Mouse (Mus musculus) midbrain, postnatal 0 days (tissue): Measurements from ENCODE around the gene Klkb1. TPM values are rescaled to one million over a fixed set of nuclear protein-coding genes. Genes with fewer than 3 reads are reported as not detected.

Source experiments
- ATAC-seq: fragments of 200-750 bp; cut with Nextera tagmentation; 2 replicates; pipeline ENCODE4 v1.8.0; 2017; ENCODE audit warnings: moderate number of reproducible peaks, mild to moderate bottlenecking, moderate TSS enrichment, moderate library complexity; ENCODE audit not compliant: low FRiP score
- DNase-seq: peaks from one replicate; pipeline ENCODE4 v3.0.0-alpha.2; 2015; ENCODE audit warnings: low spot score
- H3K27ac ChIP-seq: fragments of 300-500 bp; sonication (generic); 2 replicates; pipeline ENCODE4 v1.5.1; 2014; ENCODE audit warnings: low read depth, mild to moderate bottlenecking, low read length, mixed read lengths
- H3K27me3 ChIP-seq: fragments of 300-500 bp; sonication (generic); 2 replicates; pipeline ENCODE4 v1.6.1; 2014; ENCODE audit warnings: low read length, control low read depth, mixed read lengths; ENCODE audit not compliant: insufficient read depth
- H3K36me3 ChIP-seq: fragments of 300-500 bp; sonication (generic); 2 replicates; pipeline ENCODE4 v1.6.1; 2014; ENCODE audit warnings: low read length, control low read depth, mixed read lengths; ENCODE audit not compliant: insufficient read depth
- H3K4me1 ChIP-seq: fragments of 300-500 bp; sonication (generic); 2 replicates; pipeline ENCODE4 v1.6.1; 2014; ENCODE audit warnings: mild to moderate bottlenecking, control low read depth, antibody characterized with exemption, low read length, mixed read lengths; ENCODE audit not compliant: insufficient read depth
- H3K4me2 ChIP-seq: fragments of 300-500 bp; sonication (generic); 2 replicates; pipeline ENCODE4 v1.6.1; 2014; ENCODE audit warnings: low read depth, mild to moderate bottlenecking, low read length, mixed read lengths; ENCODE audit not compliant: poor library complexity, severe bottlenecking
- H3K4me3 ChIP-seq: fragments of 300-500 bp; sonication (generic); 2 replicates; pipeline ENCODE4 v1.5.1; 2014; ENCODE audit warnings: low read depth, mild to moderate bottlenecking, low read length, moderate library complexity
- H3K9ac ChIP-seq: fragments of 300-500 bp; sonication (generic); replicated peaks from 2 replicates; pipeline ENCODE4 v1.6.1; 2014; ENCODE audit warnings: mild to moderate bottlenecking, low read length, moderate library complexity, mixed read lengths; ENCODE audit not compliant: poor library complexity, severe bottlenecking
- H3K9me3 ChIP-seq: fragments of 300-500 bp; sonication (generic); 2 replicates; pipeline ENCODE4 v1.6.1; 2016; ENCODE audit warnings: low read length, control low read depth
- CTCF ChIP-seq: IDR thresholded peaks from 2 replicates; pipeline ENCODE4 v1.5.1; 2016; ENCODE audit warnings: antibody characterized with exemption, mild to moderate bottlenecking
- WGBS: fragments of 180-500 bp; shearing (Covaris S2); extraction: QIAGEN DNeasy Blood & Tissue Kit; methylation state at CpG from one replicate; pipeline ENCODE4 v1.1.7; 2014; 5-methylcytosine and 5-hydroxymethylcytosine counted together
- polyA plus RNA-seq: library from polyadenylated mRNA; unstranded; fragments of >200 nt; fragmentation: Nextera tagmentation; extraction: Ambion mirVana; gene quantifications from 2 replicates; pipeline ENCODE4 v1.2.1, GENCODE M21; 2015
- total RNA-seq: library from RNA; depleted of rRNA; stranded (reverse); fragments of >200 nt; gene quantifications from 2 replicates; pipeline ENCODE4 v1.2.3, GENCODE M21; 2014; rRNA removed

Gene Klkb1
- total and polyA plus RNA-seq, 2 experiments from 2014 or later, result under 0.01 to 0.04 TPM

DNA sequence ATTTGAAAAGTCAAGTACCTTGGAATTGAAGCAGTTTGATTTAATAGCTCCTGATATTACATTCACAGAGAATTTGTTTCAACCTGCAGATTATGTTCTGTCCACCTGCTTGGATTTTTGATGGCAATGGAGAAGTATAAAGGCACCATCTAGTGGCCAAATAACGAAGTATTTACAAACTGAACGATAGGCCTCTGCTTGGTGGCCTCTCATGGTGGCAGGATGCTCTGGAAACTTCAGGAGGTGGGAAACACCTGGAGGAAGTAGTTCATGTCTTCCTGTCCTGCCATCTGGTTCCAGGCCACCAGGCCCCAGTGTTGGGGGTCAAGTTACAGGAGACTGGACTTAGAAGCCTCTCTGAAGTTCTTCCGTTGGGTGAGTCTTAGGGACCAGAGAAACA lies 56.4 kb downstream of the Klkb1 start:
- no peak overlapping the region for H3K4me2 ChIP-seq
- WGBS, result 33% methylated on average over 3 of the region's 3 CpGs
- H3K27me3 ChIP-seq, result no peaks in the 10 kb centered on the region
- no peak overlapping the region for H3K9ac ChIP-seq
- DNase-seq (peak; percentile 73), ATAC-seq (no peak)
- H3K9me3 ChIP-seq, result no peaks in the 10 kb centered on the region
- H3K36me3 ChIP-seq, result no peaks in the 10 kb centered on the region
- peak; percentile 91 for TF ChIP-seq CTCF
- H3K4me1 ChIP-seq, result no peaks in the 10 kb centered on the region
- no peak overlapping the region for H3K4me3 ChIP-seq
- no peak overlapping the region for H3K27ac ChIP-seq

DNA sequence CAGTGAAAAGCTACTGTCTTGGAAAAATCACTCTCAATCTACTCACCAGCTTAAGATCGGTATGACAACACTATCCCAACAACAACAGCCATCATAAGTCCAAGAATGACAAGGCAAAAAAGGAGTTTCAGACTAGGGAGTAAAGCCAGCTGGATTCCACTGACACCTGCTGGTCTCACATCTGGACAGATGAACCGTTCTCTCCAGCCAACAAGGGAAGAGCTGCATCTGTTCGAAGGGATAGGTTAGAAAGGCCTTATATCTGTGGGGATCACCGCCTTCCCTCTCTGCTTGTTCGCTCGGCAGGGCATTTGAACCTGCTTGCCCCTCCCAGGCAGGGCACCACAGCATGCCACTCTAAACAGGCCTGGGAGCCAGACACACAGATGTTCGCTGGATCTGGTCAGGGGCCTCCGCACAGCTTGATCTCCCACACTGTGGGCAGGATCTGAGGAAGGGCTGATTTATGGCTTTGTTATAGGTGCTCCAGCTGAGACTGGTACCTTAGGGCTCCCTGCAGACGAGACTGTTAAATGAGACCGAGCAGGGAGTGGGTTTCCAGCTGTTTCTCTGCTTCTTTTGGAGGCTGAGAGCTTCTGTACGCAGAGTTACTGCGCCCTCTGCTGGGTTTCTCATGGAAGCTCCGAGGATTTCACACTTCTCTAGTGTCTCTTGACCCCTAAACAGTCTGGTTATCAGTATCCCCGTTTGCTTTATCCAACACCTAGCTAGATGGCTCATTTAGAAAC lies 58.3 kb downstream of the Klkb1 start:
- Histone ChIP-seq H3K27me3 (no peaks in the 10 kb centered on the region), H3K9me3 (no peaks in the 10 kb centered on the region), H3K36me3 (no peaks in the 10 kb centered on the region), H3K9ac (peak overlapping the region; percentile 46; the same call in 1 of the 2 replicates), H3K4me1 (0 out of 2 replicates have a peak, but pooled peaks cover 2% of the 10 kb centered on the region), H3K4me2 (peak overlapping the region; percentile 44), H3K4me3 (peak overlapping the region; percentile 17; the same call in 1 of the 2 replicates), H3K27ac (no peak overlapping the region)
- ATAC-seq, result peak; percentile 78
- 16% methylated on average over 14 of the region's 14 CpGs for WGBS
- peak; percentile 86 for TF ChIP-seq CTCF
- DNase-seq, result peak; percentile 89

DNA sequence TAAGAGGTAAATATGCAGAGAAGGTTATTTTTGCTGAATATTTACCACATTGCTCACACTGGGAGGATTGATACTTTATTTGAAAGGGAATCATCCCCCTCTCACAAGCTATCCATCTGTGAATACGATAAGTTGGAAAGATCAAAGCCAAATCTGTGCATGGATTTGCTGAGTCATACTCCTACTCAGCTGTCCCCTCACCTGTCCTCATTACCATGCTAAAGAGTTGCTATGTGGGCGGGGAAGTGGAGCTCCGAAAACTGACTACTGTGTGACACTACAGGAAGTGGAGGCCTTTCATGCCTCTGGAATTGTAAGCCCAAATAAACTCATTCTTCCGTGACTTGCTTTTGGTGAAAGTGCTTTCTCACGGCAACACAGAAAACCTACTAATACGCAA lies 59.4 kb downstream of the Klkb1 start:
- no peak for ATAC-seq
- H3K4me3 ChIP-seq, result no peak overlapping the region
- no peak overlapping the region for H3K27ac ChIP-seq
- no peaks in the 10 kb centered on the region for H3K9me3 ChIP-seq
- H3K27me3 ChIP-seq, result no peaks in the 10 kb centered on the region
- no peak overlapping the region for H3K9ac ChIP-seq
- no peak for DNase-seq
- H3K4me2 ChIP-seq, result no peak overlapping the region
- no peaks in the 10 kb centered on the region for H3K36me3 ChIP-seq
- H3K4me1 ChIP-seq, result 0 out of 2 replicates have a peak, but pooled peaks cover 2% of the 10 kb centered on the region
- 91% methylated on average over 6 of the region's 6 CpGs for WGBS
- TF ChIP-seq CTCF, result no peak

DNA sequence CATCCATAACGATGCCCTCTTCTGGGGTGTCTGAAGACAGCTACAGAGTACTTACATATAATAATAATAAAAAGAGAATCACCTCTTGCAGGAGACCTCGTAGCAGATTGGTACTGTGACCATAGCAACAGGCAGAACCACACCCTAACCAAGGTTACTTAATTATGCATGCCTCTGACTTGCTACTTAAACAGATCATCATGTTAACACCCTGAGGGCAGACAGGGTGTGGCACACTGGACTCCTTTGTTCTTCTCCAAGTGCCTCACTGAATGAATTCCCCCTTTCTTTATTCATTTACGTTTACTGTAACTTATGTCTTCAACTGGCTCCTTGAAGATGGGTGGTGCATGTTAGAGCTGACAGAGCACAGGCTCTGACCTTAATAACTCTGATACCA lies 61.4 kb downstream of the Klkb1 start:
- H3K9ac ChIP-seq, result no peak overlapping the region
- no peaks in the 10 kb centered on the region for H3K27me3 ChIP-seq
- no peak overlapping the region for H3K27ac ChIP-seq
- no peak for ATAC-seq
- H3K4me1 ChIP-seq, result 0 out of 2 replicates have a peak, but pooled peaks cover 2% of the 10 kb centered on the region
- no peak for DNase-seq
- 73% methylated on average over 3 of the region's 3 CpGs for WGBS
- no peaks in the 10 kb centered on the region for H3K9me3 ChIP-seq
- H3K4me3 ChIP-seq, result no peak overlapping the region
- TF ChIP-seq CTCF, result no peak
- H3K36me3 ChIP-seq, result no peaks in the 10 kb centered on the region
- no peak overlapping the region for H3K4me2 ChIP-seq

Other genes starting within 250 kb of the Klkb1 start
- 0.52 and 0.77 TPM in 2 replicates for gene Mtnr1a, start 225.7 kb downstream of the Klkb1 start, total RNA-seq
- 0.10 and 0.49 TPM in 2 replicates for gene Mtnr1a, start 225.7 kb downstream of the Klkb1 start, polyA plus RNA-seq
- gene F11, start 32.8 kb downstream of the Klkb1 start, total RNA-seq, result not detected in 2 replicates
- gene F11, start 32.8 kb downstream of the Klkb1 start, polyA plus RNA-seq, result not detected in 2 replicates
- gene Gm45753, start 13.6 kb upstream of the Klkb1 start, total RNA-seq, result not detected in 2 replicates
- gene Gm45753, start 13.6 kb upstream of the Klkb1 start, polyA plus RNA-seq, result not detected in 2 replicates
- 2.7 and 2.8 TPM in 2 replicates for gene Cyp4v3, start 38.4 kb upstream of the Klkb1 start, total RNA-seq
- gene Cyp4v3, start 38.4 kb upstream of the Klkb1 start, polyA plus RNA-seq, result 2.4 and 2.8 TPM in 2 replicates
- 34.7 and 37.3 TPM in 2 replicates for gene Fam149a, start 87.4 kb upstream of the Klkb1 start, total RNA-seq
- 18.4 and 19.7 TPM in 2 replicates for gene Fam149a, start 87.4 kb upstream of the Klkb1 start, polyA plus RNA-seq
- 1.2 and 2.5 TPM in 2 replicates for gene Tlr3, start 116.2 kb upstream of the Klkb1 start, total RNA-seq
- 0.96 and 1.7 TPM in 2 replicates for gene Tlr3, start 116.2 kb upstream of the Klkb1 start, polyA plus RNA-seq
- 79.5 and 84.9 TPM in 2 replicates for gene Sorbs2, start 212.9 kb upstream of the Klkb1 start, total RNA-seq
- 27.7 and 36.1 TPM in 2 replicates for gene Sorbs2, start 212.9 kb upstream of the Klkb1 start, polyA plus RNA-seq